Mouse (Mus musculus) T-helper 2 cell (primary cell): ENCODE measurements at regions not wholly inside any gene's neighbourhood (a gene's known extent, or its start where the extent isn't known, plus 50 kb on each side); places are given as distances from the start of the nearest gene placed in this dataset.

Experiments
- in situ Hi-C: fragments of 300-600 bp; cut with MboI, MseI; formaldehyde crosslinking; loops from one replicate; pipeline ENCODE4 v1.15.1; 2025; ENCODE audit warnings: high pct_unique_total_duplicates

- in situ Hi-C loops: no loop called here
Measured at GRCm38 (mm10) chr15:36348348-36348747, 659.2 kb downstream of the Zfp706 start.

- in situ Hi-C loops: no loop called here
Measured at GRCm38 (mm10) chr15:36347333-36347845, 660.2 kb downstream of the Zfp706 start.

- in situ Hi-C loops: no loop called here
Measured at GRCm38 (mm10) chr15:36346126-36346525, 661.4 kb downstream of the Zfp706 start.

- in situ Hi-C loops: no loop called here
Measured at GRCm38 (mm10) chr15:36345413-36345812, 662.2 kb downstream of the Zfp706 start.

- in situ Hi-C loops: no loop called here
Measured at GRCm38 (mm10) chr15:36339971-36340550, 667.5 kb downstream of the Zfp706 start.

GRCm38 (mm10) chr15:36338766-36339165 lies 668.8 kb downstream of the Zfp706 start:
- in situ Hi-C loops: no loop called here

GRCm38 (mm10) chr15:36336857-36337256 lies 670.7 kb downstream of the Zfp706 start:
- in situ Hi-C loops: no loop called here

GRCm38 (mm10) chr15:36335116-36335515 lies 672.5 kb downstream of the Zfp706 start:
- in situ Hi-C loops: no loop called here

GRCm38 (mm10) chr15:36334436-36335113 lies 673.0 kb downstream of the Zfp706 start:
- in situ Hi-C loops: no loop called here

- in situ Hi-C loops: no loop called here
Measured at GRCm38 (mm10) chr15:36333857-36334256, 673.7 kb downstream of the Zfp706 start.

- in situ Hi-C loops: no loop called here
Measured at GRCm38 (mm10) chr15:36333265-36333664, 674.3 kb downstream of the Zfp706 start.
